Mouse (Mus musculus) forebrain, embryonic 13.5 days (tissue): ENCODE data around the gene Zp3. TPM values are rescaled to one million over a fixed set of nuclear protein-coding genes. Genes with fewer than 3 reads are reported as not detected.

Experiments
- ATAC-seq: fragments of 200-750 bp; cut with Nextera tagmentation; 2 replicates; pipeline ENCODE4 v1.8.0; 2017
- H3K27ac ChIP-seq: fragments of 300-500 bp; sonication (generic); 2 replicates; pipeline ENCODE4 v1.5.1; 2015; ENCODE audit warnings: inconsistent platforms, mild to moderate bottlenecking, moderate library complexity
- H3K27me3 ChIP-seq: fragments of 300-500 bp; sonication (generic); 2 replicates; pipeline ENCODE4 v1.6.1; 2015; ENCODE audit warnings: mild to moderate bottlenecking, inconsistent platforms
- H3K36me3 ChIP-seq: fragments of 300-500 bp; sonication (generic); 2 replicates; pipeline ENCODE4 v1.6.1; 2015; ENCODE audit warnings: mild to moderate bottlenecking, inconsistent platforms; ENCODE audit not compliant: poor library complexity, severe bottlenecking
- H3K4me1 ChIP-seq: fragments of 300-500 bp; sonication (generic); 2 replicates; pipeline ENCODE4 v1.6.1; 2015; ENCODE audit warnings: inconsistent platforms
- H3K4me2 ChIP-seq: fragments of 300-500 bp; sonication (generic); 2 replicates; pipeline ENCODE4 v1.6.1; 2015; ENCODE audit warnings: inconsistent platforms, mild to moderate bottlenecking, moderate library complexity
- H3K4me3 ChIP-seq: fragments of 300-500 bp; sonication (generic); 2 replicates; pipeline ENCODE4 v1.5.1; 2015; ENCODE audit warnings: mild to moderate bottlenecking, inconsistent platforms
- H3K9ac ChIP-seq: fragments of 300-500 bp; sonication (generic); 2 replicates; pipeline ENCODE4 v1.6.1; 2015; ENCODE audit warnings: mild to moderate bottlenecking, inconsistent platforms
- H3K9me3 ChIP-seq: fragments of 300-500 bp; sonication (generic); replicated peaks from 2 replicates; pipeline ENCODE4 v1.6.1; 2016; ENCODE audit warnings: inconsistent platforms
- WGBS: fragments of 180-500 bp; shearing (Covaris S2); methylation state at CpG from one replicate; pipeline ENCODE4 v1.1.7; 2015; 5-methylcytosine and 5-hydroxymethylcytosine counted together
- polyA plus RNA-seq: library from polyadenylated mRNA; unstranded; fragments of >200 nt; fragmentation: Nextera tagmentation; extraction: Ambion mirVana; gene quantifications from 2 replicates; pipeline ENCODE4 v1.2.1, GENCODE M21; 2015

The Zp3 gene
- polyA plus RNA-seq, 1 experiment from 2014 or later = not detected

- Histone ChIP-seq H3K9ac (no peak overlapping the region), H3K4me2 (no peak overlapping the region), H3K27ac (no peak overlapping the region), H3K27me3 (no peaks in the 10 kb centered on the region), H3K36me3 (peaks cover 22% of the 10 kb centered on the region), H3K9me3 (no peaks in the 10 kb centered on the region), H3K4me3 (no peak overlapping the region), H3K4me1 (peaks cover 16% of the 10 kb centered on the region)
- 62% methylated on average over 5 of the region's 5 CpGs for WGBS
- no peak for ATAC-seq
Measured at GRCm38 (mm10) chr5:135993381-135993965, 13.6 kb downstream of the Zp3 start.

GRCm38 (mm10) chr5:135994335-135994724 lies 14.4 kb downstream of the Zp3 start:
- no peaks in the 10 kb centered on the region for H3K27me3 ChIP-seq
- H3K36me3 ChIP-seq = peaks cover 29% of the 10 kb centered on the region
- H3K4me3 ChIP-seq = peak overlapping the region; percentile 77
- peak; percentile 58 for ATAC-seq
- H3K4me2 ChIP-seq = peak overlapping the region; percentile 82; the same call in 1 of the 2 replicates
- WGBS = 63% methylated on average over 8 of the region's 8 CpGs
- no peak overlapping the region for H3K27ac ChIP-seq
- no peak overlapping the region for H3K9ac ChIP-seq
- peaks cover 16% of the 10 kb centered on the region for H3K4me1 ChIP-seq
- H3K9me3 ChIP-seq = no peaks in the 10 kb centered on the region

GRCm38 (mm10) chr5:135994725-135995687 lies 15.1 kb downstream of the Zp3 start, which contains the start of gene Dtx2:
Gene Dtx2 (plus strand): TSS chr5:135994800.
- Histone ChIP-seq H3K27ac (peak within 1 kb of the TSS; percentile 74), H3K27me3 (no peaks in the 10 kb centered on the region), H3K4me3 (peak within 1 kb of the TSS; percentile 77), H3K4me2 (peak within 1 kb of the TSS; percentile 82), H3K36me3 (peaks cover 36% of the 10 kb centered on the region), H3K9me3 (no peaks in the 10 kb centered on the region), H3K9ac (peak within 1 kb of the TSS; percentile 92), H3K4me1 (peaks cover 16% of the 10 kb centered on the region)
- ATAC-seq = peak; percentile 97
- WGBS = under 1% methylated on average over 47 of the region's 47 CpGs

- Histone ChIP-seq H3K9me3 (no peaks in the 10 kb centered on the region), H3K27ac (no peak overlapping the region), H3K9ac (0 out of 2 replicates have a peak overlapping the region, but pooled peaks have one; percentile 92), H3K27me3 (no peaks in the 10 kb centered on the region), H3K4me1 (peaks cover 16% of the 10 kb centered on the region), H3K4me2 (peak overlapping the region; percentile 82), H3K4me3 (no peak overlapping the region), H3K36me3 (peaks cover 45% of the 10 kb centered on the region)
- ATAC-seq = no peak
- WGBS = 92% methylated on average over 8 of the region's 8 CpGs
Measured at GRCm38 (mm10) chr5:135996162-135996561, 16.3 kb downstream of the Zp3 start.

GRCm38 (mm10) chr5:136001222-136001621 lies 21.3 kb downstream of the Zp3 start:
- Histone ChIP-seq H3K27ac (no peak overlapping the region), H3K9ac (no peak overlapping the region), H3K27me3 (no peaks in the 10 kb centered on the region), H3K36me3 (peaks cover 57% of the 10 kb centered on the region), H3K4me3 (no peak overlapping the region), H3K4me2 (no peak overlapping the region), H3K9me3 (no peaks in the 10 kb centered on the region), H3K4me1 (peaks cover 11% of the 10 kb centered on the region)
- WGBS = 93% methylated on average over 6 of the region's 6 CpGs
- no peak for ATAC-seq

- peaks cover 6% of the 10 kb centered on the region for H3K4me1 ChIP-seq
- H3K9me3 ChIP-seq = no peaks in the 10 kb centered on the region
- no peak overlapping the region for H3K27ac ChIP-seq
- WGBS = 72% methylated on average over 2 of the region's 2 CpGs
- no peak overlapping the region for H3K9ac ChIP-seq
- no peak overlapping the region for H3K4me3 ChIP-seq
- H3K36me3 ChIP-seq = peaks cover 47% of the 10 kb centered on the region
- H3K4me2 ChIP-seq = no peak overlapping the region
- no peaks in the 10 kb centered on the region for H3K27me3 ChIP-seq
- no peak for ATAC-seq
Measured at GRCm38 (mm10) chr5:136002325-136002724, 22.4 kb downstream of the Zp3 start.

GRCm38 (mm10) chr5:136002751-136003151 lies 22.9 kb downstream of the Zp3 start:
- no peak for ATAC-seq
- WGBS = 27% methylated on average over 3 of the region's 3 CpGs

GRCm38 (mm10) chr5:136004537-136004936 lies 24.6 kb downstream of the Zp3 start:
- Histone ChIP-seq H3K9ac (no peak overlapping the region), H3K27ac (no peak overlapping the region), H3K4me1 (peaks cover 6% of the 10 kb centered on the region), H3K27me3 (no peaks in the 10 kb centered on the region), H3K9me3 (no peaks in the 10 kb centered on the region), H3K4me2 (no peak overlapping the region), H3K36me3 (peaks cover 27% of the 10 kb centered on the region), H3K4me3 (no peak overlapping the region)
- WGBS = 85% methylated on average over 4 of the region's 4 CpGs
- ATAC-seq = no peak

More at GRCm38 (mm10) chr5:136002751-136003151, 22.9 kb downstream of the Zp3 start:
- no peaks in the 10 kb centered on the region for H3K9me3 ChIP-seq
- 0 out of 2 replicates have a peak overlapping the region, but pooled peaks have one; percentile 21 for H3K9ac ChIP-seq
- no peak overlapping the region for H3K4me2 ChIP-seq
- no peak overlapping the region for H3K4me3 ChIP-seq
- no peak overlapping the region for H3K27ac ChIP-seq
- no peaks in the 10 kb centered on the region for H3K27me3 ChIP-seq
- H3K4me1 ChIP-seq = peaks cover 6% of the 10 kb centered on the region
- peaks cover 43% of the 10 kb centered on the region for H3K36me3 ChIP-seq

- no peak overlapping the region for H3K4me3 ChIP-seq
- no peak overlapping the region for H3K4me2 ChIP-seq
- ATAC-seq = no peak
- H3K9ac ChIP-seq = no peak overlapping the region
- H3K27me3 ChIP-seq = no peaks in the 10 kb centered on the region
- peaks cover 3% of the 10 kb centered on the region for H3K4me1 ChIP-seq
- 87% methylated on average over 7 of the region's 7 CpGs for WGBS
- H3K9me3 ChIP-seq = no peaks in the 10 kb centered on the region
- peaks cover 31% of the 10 kb centered on the region for H3K36me3 ChIP-seq
- H3K27ac ChIP-seq = no peak overlapping the region
Measured at GRCm38 (mm10) chr5:136007745-136008144, 27.8 kb downstream of the Zp3 start.

GRCm38 (mm10) chr5:136014877-136015276 lies 35.0 kb downstream of the Zp3 start:
- Histone ChIP-seq H3K4me2 (no peak overlapping the region), H3K4me1 (peaks cover 16% of the 10 kb centered on the region), H3K36me3 (peaks cover 51% of the 10 kb centered on the region), H3K9me3 (no peaks in the 10 kb centered on the region), H3K27me3 (no peaks in the 10 kb centered on the region), H3K9ac (no peak overlapping the region), H3K27ac (no peak overlapping the region), H3K4me3 (no peak overlapping the region)
- 90% methylated on average over 10 of the region's 10 CpGs for WGBS
- no peak for ATAC-seq

GRCm38 (mm10) chr5:136015586-136015985 lies 35.7 kb downstream of the Zp3 start:
- Histone ChIP-seq H3K4me2 (no peak overlapping the region), H3K27me3 (no peaks in the 10 kb centered on the region), H3K9me3 (no peaks in the 10 kb centered on the region), H3K4me1 (peaks cover 16% of the 10 kb centered on the region), H3K27ac (no peak overlapping the region), H3K9ac (peak overlapping the region; percentile 26; the same call in 1 of the 2 replicates), H3K36me3 (peaks cover 51% of the 10 kb centered on the region), H3K4me3 (no peak overlapping the region)
- ATAC-seq = no peak
- 81% methylated on average over 10 of the region's 10 CpGs for WGBS
